Mouse (Mus musculus): ENCODE results near the gene Tcl1b2.
"Not testable (repeated sequence)": the region's sequence is repeated elsewhere in the genome, so short reads cannot be mapped to it uniquely, and the experiment has no call there.

DNA sequence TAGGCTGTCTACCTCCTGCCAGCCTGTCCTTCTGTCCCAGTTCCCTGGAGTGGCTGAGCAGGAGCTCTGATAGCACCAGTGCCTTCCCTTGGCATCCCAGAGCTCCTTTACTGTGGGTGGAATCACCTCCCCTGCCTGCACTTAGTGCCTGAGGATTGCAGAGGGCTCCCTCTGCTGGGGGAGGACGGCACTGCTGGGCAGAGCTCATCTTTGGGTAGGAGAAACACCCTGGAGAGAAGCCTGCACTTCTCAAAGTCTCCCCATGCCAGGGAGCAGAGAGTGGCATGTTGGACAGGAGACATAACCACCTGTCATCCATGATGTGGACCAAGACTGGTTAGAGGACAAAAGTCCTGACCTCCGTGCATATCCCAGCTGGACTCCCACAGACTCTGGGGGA is 43.2 kb downstream of the Tcl1b2 start:
- TF ChIP-seq GATA1, TAL1 (IDR thresholded peaks at IDR 0.05; ENCODE audit: low read length): not testable (repeated sequence)
